Mouse (Mus musculus) WW6 (cell line): Measurements from ENCODE around the gene Adsl.

Experiments
- DNase-seq: peaks from one replicate; pipeline ENCODE4 v3.0.0-alpha.2; 2013; ENCODE audit warnings: low read depth, low spot score

Adsl gene

GRCm38 (mm10) chr15:81007339-81007738, 59.0 kb downstream of the Adsl start:
- no peak for DNase-seq

DNA sequence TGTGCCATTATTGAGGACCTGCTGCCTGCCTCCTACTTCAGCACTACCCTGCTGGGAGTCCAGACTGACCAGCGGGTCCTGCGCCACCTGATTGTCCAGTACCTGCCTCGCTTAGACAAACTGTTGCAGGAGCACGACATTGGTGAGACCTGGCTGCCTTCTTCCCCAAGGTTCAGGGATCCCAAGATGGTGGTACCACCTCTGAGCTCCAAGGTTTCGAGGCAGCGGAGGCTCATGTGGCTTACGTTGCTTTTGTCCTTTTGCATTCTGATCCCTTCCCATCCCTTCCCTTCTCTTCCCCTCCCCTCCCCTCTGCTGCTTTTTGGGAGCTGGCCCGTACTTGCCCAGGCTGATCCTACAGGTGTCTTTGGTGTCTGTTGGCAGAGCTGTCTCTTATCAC, 59.6 kb downstream of the Adsl start:
- DNase-seq = no peak

- peak; percentile 48 for DNase-seq
These were observed 60.4 kb downstream of the Adsl start for GRCm38 (mm10) chr15:81008689-81009123.

GRCm38 (mm10) chr15:81010114-81010513, 61.8 kb downstream of the Adsl start:
- DNase-seq = no peak

- no peak for DNase-seq
These were observed 63.2 kb downstream of the Adsl start for GRCm38 (mm10) chr15:81011523-81011922.

GRCm38 (mm10) chr15:81012359-81012758, 64.1 kb downstream of the Adsl start:
- no peak for DNase-seq

DNA sequence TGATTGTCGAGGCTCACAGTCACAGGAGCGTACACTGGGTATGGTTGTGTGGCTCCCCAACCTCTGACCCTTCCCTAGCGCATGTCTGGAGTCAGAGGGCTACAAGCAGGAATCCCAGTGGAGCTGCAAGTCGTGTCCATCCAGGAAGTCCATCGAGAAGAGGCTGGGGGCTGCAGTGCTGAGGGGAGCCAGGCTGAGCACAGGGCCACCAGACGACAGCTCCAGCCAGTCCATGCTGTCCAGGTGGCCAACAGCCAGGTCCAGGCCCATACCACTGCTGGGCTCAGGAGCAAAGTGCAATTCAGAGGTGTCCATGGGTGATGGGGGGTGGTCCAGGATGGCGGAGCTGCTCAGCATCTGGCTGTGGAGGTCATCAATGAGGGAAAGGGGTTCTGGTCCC, 64.9 kb downstream of the Adsl start:
- no peak for DNase-seq

- DNase-seq = no peak
These were observed 66.9 kb downstream of the Adsl start for GRCm38 (mm10) chr15:81015068-81015744.

DNA sequence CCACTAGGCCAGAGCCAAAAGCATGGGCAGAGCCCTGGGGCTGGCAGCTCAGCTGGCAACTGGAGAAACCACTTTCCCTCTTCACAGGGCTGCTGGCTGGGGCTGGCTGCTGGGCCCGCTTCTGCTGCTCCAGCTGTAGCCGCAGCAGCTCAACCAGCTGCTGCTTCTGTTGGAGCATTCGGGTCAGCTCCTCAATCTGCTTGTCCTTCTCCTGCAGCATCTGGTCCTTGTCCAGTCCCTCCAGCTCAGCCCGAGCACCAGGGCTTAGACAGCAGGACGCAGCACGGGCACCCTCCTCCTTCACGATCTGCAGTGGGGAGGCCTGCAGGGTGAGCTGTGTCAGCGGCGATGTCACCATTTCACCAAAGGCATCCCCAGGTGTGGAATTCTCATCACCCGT, 68.2 kb downstream of the Adsl start:
- DNase-seq = no peak

GRCm38 (mm10) chr15:81017308-81017707, 69.0 kb downstream of the Adsl start:
- no peak for DNase-seq
